Mouse (Mus musculus): ENCODE results near the gene Krtap9-5.

Gene Krtap9-5

GRCm38 (mm10) chr11:99948175-99948574 lies at the start of gene Krtap9-5:
Gene Krtap9-5 (plus strand): TSS chr11:99948475.
- no peak for DNase-seq (ENCODE audit: low spot score)

- DNase-seq (ENCODE audit: low spot score) = no peak
Measured at GRCm38 (mm10) chr11:99907620-99908019, 40.7 kb upstream of the Krtap9-5 start, which contains the start of gene Krtap31-1. Gene Krtap31-1 (plus strand): TSS chr11:99907920.

GRCm38 (mm10) chr11:99914451-99914850 lies 33.8 kb upstream of the Krtap9-5 start, which contains the start of gene Gm11565:
Gene Gm11565 (plus strand): TSS chr11:99914751.
- DNase-seq (ENCODE audit: low spot score) = no peak

GRCm38 (mm10) chr11:99935991-99936390 lies 12.3 kb upstream of the Krtap9-5 start, which contains the start of gene Krtap31-2:
Gene Krtap31-2 (plus strand): TSS chr11:99936291.
- DNase-seq (ENCODE audit: low spot score) = no peak

GRCm38 (mm10) chr11:99937751-99938264 lies 10.5 kb upstream of the Krtap9-5 start:
- DNase-seq (ENCODE audit: low spot score) = no peak

- no peak for DNase-seq (ENCODE audit: low spot score)
Measured at GRCm38 (mm10) chr11:99964213-99964612, 15.9 kb downstream of the Krtap9-5 start.

- DNase-seq (ENCODE audit: low spot score) = no peak
Measured at GRCm38 (mm10) chr11:99965961-99966360, 17.7 kb downstream of the Krtap9-5 start.

- no peak for DNase-seq (ENCODE audit: low spot score)
Measured at GRCm38 (mm10) chr11:99978953-99979352, 30.7 kb downstream of the Krtap9-5 start, which contains the start of gene Krtap29-1. Gene Krtap29-1 (minus strand): TSS chr11:99979053.

- DNase-seq (ENCODE audit: low spot score) = no peak
Measured at GRCm38 (mm10) chr11:99982731-99983130, 34.5 kb downstream of the Krtap9-5 start.

GRCm38 (mm10) chr11:99983442-99983841 lies 35.2 kb downstream of the Krtap9-5 start:
- DNase-seq (ENCODE audit: low spot score) = no peak

- DNase-seq (ENCODE audit: low spot score) = no peak
Measured at GRCm38 (mm10) chr11:99985291-99986092, 37.2 kb downstream of the Krtap9-5 start.

- no peak for DNase-seq (ENCODE audit: low spot score)
Measured at GRCm38 (mm10) chr11:99986180-99986647, 37.9 kb downstream of the Krtap9-5 start, which contains the start of gene Krtap16-1. Gene Krtap16-1 (minus strand): TSS chr11:99986597.

- DNase-seq (ENCODE audit: low spot score) = no peak
Measured at GRCm38 (mm10) chr11:99988530-99988929, 40.3 kb downstream of the Krtap9-5 start.

- no peak for DNase-seq (ENCODE audit: low spot score)
Measured at GRCm38 (mm10) chr11:99989881-99990405, 41.7 kb downstream of the Krtap9-5 start.

GRCm38 (mm10) chr11:99990571-99990970 lies 42.3 kb downstream of the Krtap9-5 start:
- DNase-seq (ENCODE audit: low spot score) = no peak

- DNase-seq (ENCODE audit: low spot score) = no peak
Measured at GRCm38 (mm10) chr11:99993620-99994383, 45.5 kb downstream of the Krtap9-5 start, which contains the start of gene Krtap17-1. Gene Krtap17-1 (minus strand): TSS chr11:99993994.

- no peak for DNase-seq (ENCODE audit: low spot score)
Measured at GRCm38 (mm10) chr11:99994384-99994661, 46.0 kb downstream of the Krtap9-5 start.

GRCm38 (mm10) chr11:99999091-99999490 lies 50.8 kb downstream of the Krtap9-5 start:
- no peak for DNase-seq (ENCODE audit: low spot score)

Measured in urinary bladder, postnatal 10 days (tissue).